Mouse (Mus musculus) right cerebral cortex, adult 2 months (tissue): Measurements from ENCODE around the gene Amh.

Experiments
- DNase-seq, 2 experiments: peaks; one replicate each; pipeline ENCODE4 v3.0.0; 2021 to 2022; ENCODE audit warnings: low spot score in 2 of 2

Amh gene

GRCm38 (mm10) chr10:80856908-80857307 lies 51.9 kb downstream of the Amh start:
- no peak for DNase-seq
